ENCODE assay signal across 20 mouse cellular contexts in genomic region chrX:51702823-51703222, GRCm38 (mm10). TPM values are rescaled to one million over a fixed set of nuclear protein-coding genes. Genes with fewer than 3 reads are reported as not detected.
A peak's percentile ranks its signal among the peaks of the same experiment; 100 is the strongest.
DNase-seq lines count a peak whose midpoint lies in the region; ATAC-seq and TF ChIP-seq lines count a peak whose summit lies in the region.
"Had no signal": no experiment of that assay in that cellular context is flagged by ENCODE, and none has a peak within 500 bp of the region (broad histone marks: within the 10 kb centered on the region; RNA-seq: fewer than 3 reads in every experiment).

No protein-coding gene starts in this region.

- H3K4me3 ChIP-seq in embryonic facial prominence, embryonic 14.5 days (ENCODE audit: low read depth, low read length), result no peak overlapping the region
- no peak overlapping the region for H3K4me3 ChIP-seq in embryonic facial prominence, embryonic 10.5 days
- H3K4me3 ChIP-seq in kidney, adult 2 months (ENCODE audit: insufficient read depth, low read depth, low read length), result no peak overlapping the region
- H3K4me3 ChIP-seq: embryonic facial prominence, embryonic 12.5 days; embryonic facial prominence, embryonic 15.5 days; forebrain, embryonic 13.5 days; forebrain, embryonic 15.5 days had no signal

- CTCF ChIA-PET in Patski (lab: Charles Lee), result interaction anchor here (0.6 to 1.4 kb wide), 3 partner anchors 13 to 35 kb away, joined by 3 read pairs; no protein-coding TSS in a partner anchor

- peak; percentile 24 for DNase-seq in embryonic facial prominence, embryonic 14.5 days (ENCODE audit: low spot score)
- DNase-seq in embryonic facial prominence, embryonic 10.5 days (ENCODE audit: low spot score), result no peak
- DNase-seq in Patski (ENCODE audit: low read depth, low spot score), result no peak
- no peak for DNase-seq in kidney, adult 2 months
- DNase-seq in thymus, adult 18-20 months, result no peak
- DNase-seq: adrenal gland, adult 2 months; adrenal gland, postnatal 10 days; adrenal gland, postnatal 25 days; cerebellum, adult 11 months; cerebellum, adult 18-20 months; cerebellum, adult 8-10 months; cerebellum, adult 9-11 months; cerebellum, postnatal 14 days; cerebellum, postnatal 36 days; embryo, embryonic 11 days; forebrain, postnatal 0 days had no signal

- no peaks in the 10 kb centered on the region for H3K36me3 ChIP-seq in embryonic facial prominence, embryonic 14.5 days (ENCODE audit: control insufficient read depth, insufficient read depth, low read length)
- H3K36me3 ChIP-seq in embryonic facial prominence, embryonic 10.5 days (replicated peaks), result no peaks in the 10 kb centered on the region
- no peaks in the 10 kb centered on the region for H3K36me3 ChIP-seq in kidney, adult 2 months (ENCODE audit: control insufficient read depth, insufficient read depth, low read length)
- H3K36me3 ChIP-seq: embryonic facial prominence, embryonic 12.5 days; embryonic facial prominence, embryonic 15.5 days; forebrain, embryonic 15.5 days had no signal

- TF ChIP-seq CTCF in Patski (IDR thresholded peaks at IDR 0.05), result no peak
- TF ChIP-seq CTCF in kidney, adult 2 months (conservative IDR thresholded peaks at IDR 0.05; ENCODE audit: insufficient read depth, insufficient read length, low read depth, low read length), result no peak

- no peaks in the 10 kb centered on the region for H3K27me3 ChIP-seq in embryonic facial prominence, embryonic 14.5 days (replicated peaks; ENCODE audit: control insufficient read depth, insufficient read depth, low read length)
- peaks cover 56% of the 10 kb centered on the region for H3K27me3 ChIP-seq in embryonic facial prominence, embryonic 10.5 days (replicated peaks; ENCODE audit: low read depth, poor library complexity, severe bottlenecking)
- peaks cover 38% of the 10 kb centered on the region for H3K27me3 ChIP-seq in Patski
- no peaks in the 10 kb centered on the region for H3K27me3 ChIP-seq in kidney, adult 2 months (replicated peaks; ENCODE audit: control insufficient read depth, insufficient read depth, low read length)
- H3K27me3 ChIP-seq: embryonic facial prominence, embryonic 12.5 days; embryonic facial prominence, embryonic 15.5 days; forebrain, embryonic 13.5 days; forebrain, embryonic 15.5 days had no signal

- ATAC-seq in embryonic facial prominence, embryonic 14.5 days (ENCODE audit: low read depth), result peak; percentile 67
- ATAC-seq in Patski, result peak; percentile 65
- ATAC-seq: forebrain, embryonic 13.5 days; forebrain, embryonic 15.5 days; forebrain, postnatal 0 days had no signal

- H3K9ac ChIP-seq in embryonic facial prominence, embryonic 14.5 days (ENCODE audit: low read depth, low read length), result no peak overlapping the region
- H3K9ac ChIP-seq: embryonic facial prominence, embryonic 12.5 days; embryonic facial prominence, embryonic 15.5 days; forebrain, embryonic 13.5 days; forebrain, embryonic 15.5 days; forebrain, postnatal 0 days had no signal

- no peak for TF ChIP-seq POLR2A in kidney, adult 2 months (IDR thresholded peaks at IDR 0.05; ENCODE audit: low read depth, low read length)

- H3K4me1 ChIP-seq in embryonic facial prominence, embryonic 14.5 days (ENCODE audit: control insufficient read depth, insufficient read depth, low read length), result no peaks in the 10 kb centered on the region
- peaks cover 2% of the 10 kb centered on the region; the same call in 1 of the 2 replicates for H3K4me1 ChIP-seq in embryonic facial prominence, embryonic 10.5 days
- no peaks in the 10 kb centered on the region for H3K4me1 ChIP-seq in kidney, adult 2 months (ENCODE audit: control insufficient read depth, insufficient read depth, low read length)
- H3K4me1 ChIP-seq: embryonic facial prominence, embryonic 12.5 days; embryonic facial prominence, embryonic 15.5 days; forebrain, embryonic 13.5 days; forebrain, embryonic 15.5 days had no signal

- H3K27ac ChIP-seq in embryonic facial prominence, embryonic 14.5 days (replicated peaks; ENCODE audit: low read depth, low read length), result no peak overlapping the region
- no peak overlapping the region for H3K27ac ChIP-seq in embryonic facial prominence, embryonic 10.5 days (replicated peaks)
- no peak overlapping the region for H3K27ac ChIP-seq in kidney, adult 2 months (ENCODE audit: insufficient read depth, low read depth, low read length)
- H3K27ac ChIP-seq: embryonic facial prominence, embryonic 12.5 days; embryonic facial prominence, embryonic 15.5 days; forebrain, embryonic 13.5 days; forebrain, embryonic 15.5 days had no signal

- in situ Hi-C loops in Patski (cut with MboI; ENCODE audit: low pct_unique_long_range_greater_than_20kb), result loop anchor here (10.0 kb wide), 2 partner anchors 198 to 298 kb away; no protein-coding TSS in a partner anchor

- H3K4me2 ChIP-seq in embryonic facial prominence, embryonic 14.5 days (ENCODE audit: low read depth, low read length), result no peak overlapping the region
- H3K4me2 ChIP-seq: embryonic facial prominence, embryonic 12.5 days; embryonic facial prominence, embryonic 15.5 days; forebrain, embryonic 13.5 days; forebrain, embryonic 15.5 days had no signal

- WGBS in embryonic facial prominence, embryonic 14.5 days, result 50% methylated on average over 4 of the region's 4 CpGs
- WGBS in embryonic facial prominence, embryonic 10.5 days, result 61% methylated on average over 4 of the region's 4 CpGs
- WGBS in kidney, adult 2 months, result 65% methylated on average over 4 of the region's 4 CpGs

- no peaks in the 10 kb centered on the region for H3K9me3 ChIP-seq in embryonic facial prominence, embryonic 14.5 days (ENCODE audit: control insufficient read depth, low read length)
- no peaks in the 10 kb centered on the region for H3K9me3 ChIP-seq in embryonic facial prominence, embryonic 10.5 days
- H3K9me3 ChIP-seq: embryonic facial prominence, embryonic 12.5 days; embryonic facial prominence, embryonic 15.5 days; forebrain, embryonic 13.5 days; forebrain, embryonic 15.5 days had no signal

- POLR2A ChIA-PET in Patski (lab: Charles Lee), result no interaction called here

RNA-seq across cellular contexts. Expression of gene Hs6st2, which starts 21.2 kb away (rescaled TPM):
- 26.8 and 28.7 TPM in 2 replicates for polyA plus RNA-seq in embryonic facial prominence, embryonic 14.5 days (2014; fragmentation: Nextera tagmentation; extraction: Ambion mirVana)
- 25.9 and 27.8 TPM in 2 replicates for polyA plus RNA-seq in embryonic facial prominence, embryonic 10.5 days (2016; fragmentation: Nextera tagmentation; extraction: Ambion mirVana)
- polyA plus RNA-seq in Patski (2021), result 131 TPM
- 1.5 and 4.0 TPM in 2 replicates for polyA plus RNA-seq in kidney, adult 2 months (2012; rRNA removed)
